Mouse (Mus musculus) kidney, postnatal 14 days (tissue): ENCODE data around the gene Cdh1.
A peak's percentile ranks its signal among the peaks of the same experiment; 100 is the strongest.

Source experiments
- DNase-seq: peaks from one replicate; pipeline ENCODE4 v3.0.0; 2022; ENCODE audit warnings: mixed read lengths

Gene Cdh1

DNA sequence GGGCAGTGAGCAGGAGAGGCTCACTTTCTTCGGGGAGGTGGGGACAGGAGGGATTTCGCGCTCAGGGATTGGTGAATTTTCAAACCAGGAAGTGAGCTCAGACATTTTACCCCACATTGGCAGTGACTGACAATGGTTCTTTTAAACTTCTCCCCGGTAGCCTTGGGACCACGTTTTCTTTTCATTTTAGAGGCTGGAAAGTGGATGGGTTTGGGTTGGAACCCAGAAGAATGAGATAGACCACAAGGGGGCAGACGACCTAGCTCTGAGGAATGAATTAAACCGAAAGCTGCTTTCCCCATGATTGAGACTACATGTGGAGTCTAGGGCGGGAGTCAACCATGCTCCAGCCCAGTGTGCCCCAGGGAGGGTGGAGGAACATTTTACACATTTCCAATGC is 71.7 kb downstream of the Cdh1 start:
- DNase-seq = no peak

DNA sequence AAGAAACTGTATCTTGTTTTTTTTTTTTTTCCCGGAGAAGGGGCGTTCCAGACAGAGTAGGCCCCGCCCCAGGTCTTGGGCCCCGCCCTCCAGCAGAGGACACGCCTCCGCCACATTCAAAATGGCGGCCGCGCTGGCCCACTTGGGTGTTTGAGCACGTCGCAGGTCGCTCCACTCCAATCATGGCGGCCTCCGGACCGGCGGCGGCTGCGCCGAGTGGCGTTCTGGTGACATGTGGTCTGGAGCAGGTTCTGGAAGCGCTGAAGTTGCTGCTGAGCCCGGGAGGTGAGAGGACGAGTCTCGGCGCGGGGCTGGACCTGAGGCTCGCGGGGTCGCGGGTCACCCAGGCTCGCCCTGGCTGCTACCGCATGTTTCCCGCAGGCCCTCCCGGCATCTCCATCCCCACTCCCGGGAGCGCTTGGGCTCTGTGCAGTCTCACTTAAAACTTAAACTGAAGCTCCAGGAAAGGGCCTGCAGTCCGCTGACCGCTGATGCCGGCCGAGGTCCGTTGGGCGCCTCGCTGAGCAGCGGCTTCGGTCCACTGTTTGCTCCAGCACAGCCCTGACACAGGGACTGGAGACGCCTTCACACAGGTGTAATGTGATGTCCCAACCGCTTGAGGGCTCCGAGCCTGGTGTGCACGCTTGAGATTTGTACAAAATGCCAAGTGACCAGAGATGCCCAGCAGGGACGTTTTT is 80.0 kb downstream of the Cdh1 start, which contains the start of gene Tango6:
Gene Tango6, plus strand, starts transcription at position 98 of the 698 bp plus-strand sequence.
- peak; percentile 94 for DNase-seq

DNA sequence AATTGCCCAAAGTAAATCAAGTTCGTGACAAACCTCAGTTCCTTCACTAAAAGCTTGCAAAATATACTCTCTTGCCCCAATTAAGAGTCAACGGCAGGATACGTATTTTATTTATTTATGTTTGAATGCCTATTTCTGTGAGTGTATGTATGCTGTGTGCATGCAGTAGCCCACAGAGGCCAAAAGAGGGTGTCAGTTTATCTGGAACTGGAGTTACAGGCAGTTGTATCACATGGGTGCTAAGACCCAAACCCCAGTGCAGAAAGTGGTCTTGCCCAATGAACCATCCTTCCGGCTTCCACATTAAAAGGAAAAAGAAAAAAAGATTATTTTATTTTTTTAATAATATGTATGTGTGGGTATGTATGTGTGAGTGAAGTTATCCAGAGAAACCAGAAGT is 81.2 kb downstream of the Cdh1 start:
- DNase-seq = no peak

DNA sequence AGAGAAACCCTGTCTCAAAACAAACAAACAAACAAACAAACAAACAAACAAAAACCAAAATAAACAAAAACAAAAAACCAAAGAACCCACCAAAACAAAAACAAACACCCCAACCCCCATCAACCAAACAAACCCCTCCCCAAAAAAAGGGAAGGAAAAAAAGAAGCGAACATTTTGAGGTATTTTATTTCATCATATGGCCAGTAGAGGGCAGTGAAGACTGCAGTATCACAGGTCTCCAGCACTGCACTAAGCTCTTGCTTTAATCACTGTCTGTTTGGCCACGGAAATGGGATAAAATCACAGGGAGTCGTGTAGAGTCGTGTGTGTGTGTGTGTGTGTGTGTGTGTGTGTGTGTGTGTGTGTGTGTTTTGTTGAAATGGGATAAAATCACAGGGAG is 84.3 kb downstream of the Cdh1 start:
- DNase-seq = peak; percentile 43

DNA sequence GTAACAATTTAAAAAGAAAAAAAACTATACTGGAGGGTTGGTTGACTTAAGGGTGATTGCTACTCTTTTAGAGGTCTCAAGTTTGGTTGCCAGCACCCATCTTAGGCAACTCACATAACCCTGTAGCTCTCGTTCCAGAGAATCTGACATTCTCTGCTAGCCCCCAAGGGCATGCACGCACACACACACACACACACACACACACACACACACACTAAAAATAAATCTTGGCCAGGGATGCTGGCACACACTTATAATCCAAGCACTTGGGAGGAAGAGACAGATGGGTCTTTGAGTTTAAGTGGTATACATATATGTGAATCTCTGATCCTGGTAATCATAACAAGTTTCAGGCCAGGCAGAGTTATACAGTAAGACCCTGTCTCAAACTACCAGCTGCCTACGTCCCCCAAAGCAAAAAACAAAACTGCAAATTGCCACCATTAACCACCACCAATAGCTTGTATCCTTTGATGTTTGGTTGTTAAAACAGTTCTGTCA is 94.6 kb downstream of the Cdh1 start:
- no peak for DNase-seq

DNA sequence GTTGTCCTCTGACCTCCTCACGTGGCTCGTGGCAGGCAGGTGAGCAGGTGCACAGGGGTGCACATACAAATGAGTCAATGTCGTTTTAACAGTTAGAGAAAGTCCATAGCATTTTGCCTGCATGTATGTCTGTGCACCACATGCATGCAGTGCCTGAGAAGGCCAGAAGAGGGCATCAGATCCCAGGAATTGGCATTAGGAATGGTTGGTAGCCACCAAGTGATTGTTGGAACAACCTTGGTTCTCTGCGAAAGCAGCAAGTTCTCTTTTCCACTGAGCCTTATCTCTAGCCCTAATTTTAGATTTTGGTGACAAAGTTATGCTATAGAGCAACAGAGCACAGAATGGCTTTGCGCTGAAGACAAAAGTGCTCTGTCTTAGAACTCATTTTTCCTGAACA is 96.4 kb downstream of the Cdh1 start:
- DNase-seq = peak; percentile 81

DNA sequence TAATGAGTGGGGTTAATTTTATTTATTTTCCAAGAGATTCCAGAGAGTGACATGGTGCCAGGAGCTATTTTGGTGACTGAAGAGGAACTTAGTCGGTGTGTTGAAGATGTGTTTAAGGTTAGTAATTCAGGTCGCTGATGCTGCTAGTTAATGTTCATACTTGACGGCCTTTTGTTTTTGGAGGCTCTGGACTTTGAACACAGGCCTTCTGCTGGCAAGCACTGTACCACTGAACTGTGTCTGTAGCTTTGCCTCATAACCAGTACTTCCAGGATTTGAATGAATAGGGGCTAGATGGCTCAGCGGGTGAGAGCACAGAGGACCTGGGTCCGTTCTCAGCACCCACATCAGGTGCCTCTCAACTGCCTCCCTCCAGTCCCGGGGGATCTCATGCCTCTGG is 97.0 kb downstream of the Cdh1 start:
- peak; percentile 51 for DNase-seq

DNA sequence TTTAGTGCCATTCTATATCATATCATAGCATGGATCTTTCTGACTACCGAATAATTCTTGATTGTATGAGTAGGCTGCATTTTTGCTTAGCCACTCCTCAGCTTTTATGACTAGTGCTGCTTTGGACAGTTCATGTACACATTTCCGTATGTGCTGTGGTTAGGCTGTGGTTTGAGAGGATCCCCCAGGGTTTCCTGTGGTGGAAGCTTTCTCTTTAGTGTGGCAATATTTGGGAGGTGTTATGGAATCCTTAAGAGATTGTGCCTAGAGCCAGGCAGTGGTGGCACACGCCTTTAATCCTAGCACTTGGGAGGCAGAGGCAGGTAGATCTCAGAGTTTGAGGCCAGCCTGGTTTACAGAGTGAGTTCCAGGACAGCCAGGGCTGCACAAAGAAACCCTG is 98.2 kb downstream of the Cdh1 start:
- no peak for DNase-seq

DNA sequence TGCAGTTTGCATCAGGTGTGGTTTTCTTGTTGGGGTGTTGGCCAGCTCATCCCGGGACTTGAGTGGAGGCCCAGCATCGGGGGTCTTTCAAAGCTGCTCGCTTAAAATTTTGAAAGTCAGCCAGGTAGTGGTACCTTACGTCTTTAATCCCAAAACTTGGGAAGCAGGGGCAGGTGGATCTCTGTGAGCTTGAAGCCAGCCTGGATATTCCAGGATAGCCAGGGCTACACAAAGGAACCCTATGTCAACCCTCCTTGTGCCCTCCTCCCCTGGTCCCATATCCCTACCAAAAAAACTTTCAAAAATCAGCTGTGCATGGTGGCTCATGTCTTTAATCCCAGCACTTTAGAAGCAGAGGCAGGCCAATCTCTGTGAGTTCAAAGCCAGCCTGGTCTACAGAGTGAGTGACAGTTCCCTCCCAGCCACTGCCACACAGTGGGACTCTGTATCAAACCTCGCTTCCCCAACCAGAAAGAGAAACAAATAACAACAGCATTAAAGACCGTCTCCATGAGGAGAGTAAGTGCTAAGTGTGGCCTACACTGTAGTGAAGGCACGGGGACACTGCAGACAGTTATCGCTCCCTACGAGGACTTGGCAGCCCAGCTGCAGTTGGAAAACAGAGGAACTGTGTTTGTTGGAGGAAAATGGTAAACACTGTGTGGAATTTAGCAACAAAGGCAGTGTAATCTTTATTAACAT is 101.2 kb downstream of the Cdh1 start:
- DNase-seq = no peak

DNA sequence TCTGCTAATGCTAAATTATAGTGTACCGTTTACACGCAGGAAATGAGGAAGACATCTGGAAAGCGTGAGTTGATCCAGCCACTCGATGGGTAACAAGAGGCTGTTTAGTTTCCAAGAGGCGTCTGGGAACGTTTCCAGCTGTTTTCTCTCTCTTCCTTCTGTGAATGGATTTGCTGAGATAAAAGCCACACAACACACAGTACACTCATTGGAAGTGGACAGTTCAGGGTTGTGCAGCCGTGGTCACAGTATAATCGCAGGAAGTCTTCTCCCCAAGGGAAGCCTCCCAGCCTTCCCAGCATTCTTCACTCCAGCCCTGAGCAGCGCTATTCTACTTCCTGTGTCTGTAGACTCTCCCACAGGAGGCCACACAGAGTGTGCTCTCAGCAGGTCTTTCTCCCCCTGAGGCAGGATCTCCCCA is 101.8 kb downstream of the Cdh1 start:
- DNase-seq = peak; percentile 79

DNA sequence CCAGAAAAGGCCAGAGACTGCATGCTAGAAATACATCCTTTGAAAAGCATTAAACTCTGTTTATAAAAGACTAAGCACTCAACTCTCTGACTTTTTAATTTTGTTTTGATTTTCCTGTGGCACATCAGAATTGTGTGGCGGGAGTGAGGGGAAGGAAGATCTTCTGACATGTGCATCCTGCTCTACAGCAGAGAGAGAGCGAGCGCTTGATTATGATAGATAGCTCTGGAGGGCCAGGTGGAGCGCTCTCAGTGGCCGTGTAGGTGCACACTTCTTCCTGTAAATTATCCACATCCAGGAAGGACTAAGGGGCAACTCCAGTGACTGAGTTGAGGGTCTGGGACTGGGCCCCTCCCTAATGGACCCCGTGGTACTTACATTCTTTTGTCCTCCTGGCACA is 103.0 kb downstream of the Cdh1 start:
- peak; percentile 49 for DNase-seq

DNA sequence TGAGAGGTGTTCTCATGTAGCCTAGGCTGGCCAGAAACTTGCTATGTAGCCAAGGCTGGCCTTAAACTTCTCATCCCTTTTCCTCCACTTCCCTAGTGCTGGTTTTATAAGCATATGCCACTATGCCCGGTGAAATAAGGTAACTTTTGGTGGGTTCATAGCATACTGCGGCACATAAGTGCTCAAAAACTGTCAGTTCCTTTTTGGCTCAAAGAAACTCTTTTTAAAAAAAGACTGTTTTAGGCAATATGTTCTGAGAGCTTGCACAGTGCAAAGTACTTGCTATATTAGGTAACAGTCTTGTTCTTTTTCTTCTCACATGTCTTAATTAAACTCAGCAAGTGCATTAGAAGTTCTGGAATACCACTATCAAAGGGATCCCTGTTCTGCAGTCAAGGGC is 106.9 kb downstream of the Cdh1 start:
- no peak for DNase-seq

DNA sequence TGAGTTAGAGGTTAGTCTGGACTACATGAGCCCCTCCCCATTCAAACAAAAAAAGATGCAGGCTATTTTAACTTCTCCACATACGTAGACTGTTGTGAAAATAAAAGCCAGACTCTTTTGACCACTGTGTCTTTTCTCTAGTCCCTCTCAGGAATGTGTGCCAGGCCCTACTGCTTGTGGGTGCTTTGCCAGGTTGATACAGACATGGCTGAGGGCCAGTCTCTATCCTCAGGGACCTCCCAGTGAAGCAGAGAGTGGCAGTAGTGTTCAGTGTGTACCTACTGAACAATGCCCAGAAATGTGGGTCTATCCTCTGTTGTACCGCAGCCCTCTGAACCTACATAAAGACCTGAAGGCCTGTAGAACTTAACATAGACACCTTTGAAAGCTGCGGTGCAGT is 109.3 kb downstream of the Cdh1 start:
- no peak for DNase-seq

DNA sequence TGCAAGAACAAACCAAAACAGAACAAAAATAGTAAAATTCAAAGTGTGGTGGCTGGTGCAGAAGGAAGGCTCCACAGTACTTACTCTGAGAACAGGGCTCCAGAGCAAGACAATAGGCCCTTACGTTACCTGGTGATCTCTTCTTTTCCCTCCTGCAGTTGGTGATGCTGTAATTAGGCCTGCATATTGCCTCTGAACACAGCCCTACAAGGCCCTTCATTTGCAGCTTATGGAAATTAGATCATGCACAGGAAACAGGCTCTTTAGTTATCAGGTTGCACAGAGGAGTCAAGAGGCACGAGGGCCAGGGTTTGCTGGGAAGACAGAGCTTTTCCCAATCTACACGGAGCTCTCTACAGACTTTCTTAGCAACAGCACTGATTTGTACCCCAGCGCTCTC is 111.1 kb downstream of the Cdh1 start:
- DNase-seq = no peak

DNA sequence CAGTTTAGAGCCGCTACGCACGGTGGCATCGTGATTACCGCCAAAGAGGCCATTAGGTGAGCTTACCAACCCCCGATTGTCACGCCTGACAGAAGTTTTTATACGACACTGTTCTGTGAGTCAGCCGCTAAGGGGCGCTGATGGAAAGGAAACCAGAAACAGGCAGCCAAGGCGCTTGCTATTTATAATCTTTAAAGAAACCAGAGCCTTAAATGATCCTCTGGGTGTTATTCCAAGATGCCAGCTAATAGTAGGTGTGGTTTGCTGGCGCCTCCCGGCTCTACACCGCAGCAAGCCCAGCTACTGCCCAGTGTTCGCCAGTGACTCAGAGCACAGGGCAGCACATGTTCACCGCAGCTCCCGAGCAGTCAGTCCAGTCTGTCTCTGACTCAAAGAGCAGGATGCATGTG is 114.9 kb downstream of the Cdh1 start:
- peak; percentile 84 for DNase-seq
